Mouse (Mus musculus) left cerebral cortex, postnatal 4 days (tissue): Measurements from ENCODE around the gene Cerkl. TPM values are rescaled to one million over a fixed set of nuclear protein-coding genes. Genes with fewer than 3 reads are reported as not detected.

Experiments used
- DNase-seq: peaks from one replicate; pipeline ENCODE4 v3.0.0-alpha.2; 2022
- intact Hi-C: fragments of 180-260 bp; cut with DNase I; formaldehyde crosslinking; loops from one replicate; pipeline ENCODE4 v1.15.1; 2025
- total RNA-seq, 2 experiments: library from RNA; stranded (reverse); gene quantifications; 2 replicates each; pipeline ENCODE4 v1.2.3; 2021

Cerkl gene
- total RNA-seq, 2 experiments from 2014 or later: 1.4 to 1.9 TPM

DNA sequence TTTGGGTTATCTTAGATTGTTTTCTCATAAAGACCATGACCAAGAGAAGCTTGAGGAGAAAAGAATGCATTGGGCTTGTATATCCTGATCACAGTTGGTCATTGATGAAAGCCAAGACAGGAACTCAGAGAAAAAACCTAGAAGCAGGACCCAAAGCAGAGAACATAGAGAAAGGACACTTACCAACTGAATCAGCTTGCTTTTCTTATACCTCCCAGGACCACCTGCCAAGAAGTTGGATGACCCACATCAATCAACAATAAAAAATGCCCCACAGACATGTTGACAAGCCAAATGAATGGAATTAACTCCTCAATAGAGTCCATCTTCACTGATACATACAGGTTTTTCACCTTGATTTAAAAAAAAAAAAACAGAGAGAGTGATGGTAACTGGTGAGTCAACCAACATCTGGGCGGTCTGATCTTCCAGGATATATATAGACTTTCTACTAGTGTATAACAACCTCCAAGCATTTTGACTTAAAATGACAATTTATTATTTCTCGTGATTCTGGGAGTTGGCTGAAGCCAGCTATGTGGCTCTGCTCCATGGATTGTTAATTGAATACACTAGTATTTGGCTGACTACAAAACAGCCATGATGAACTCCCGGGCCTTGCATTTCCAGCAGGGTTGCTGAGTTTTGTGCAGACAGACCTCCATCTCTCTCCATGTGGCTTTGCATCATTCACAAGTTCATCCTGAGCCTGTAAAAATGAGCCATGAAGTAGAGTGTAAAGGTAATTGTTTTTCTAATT, 12.5 kb downstream of the Cerkl start:
- intact Hi-C loops: no loop called here

DNA sequence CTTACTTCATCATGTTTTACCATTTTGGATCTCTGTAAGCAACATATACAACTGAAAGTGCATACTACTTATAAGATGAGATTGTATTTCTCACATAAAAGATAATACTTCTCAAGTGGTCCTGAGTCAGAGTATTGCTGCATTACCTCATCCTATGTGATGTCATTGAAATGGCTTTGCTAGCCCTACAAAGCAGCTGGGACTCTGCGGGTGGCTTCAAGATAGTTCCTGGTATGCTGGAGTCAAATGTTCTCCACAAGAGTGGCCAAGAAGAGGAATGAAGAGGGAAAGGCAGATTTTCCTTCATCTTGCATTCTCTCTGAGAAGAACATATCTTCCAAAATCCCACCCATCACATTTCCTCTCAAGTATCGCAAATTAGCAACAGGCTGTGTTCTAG, 13.2 kb downstream of the Cerkl start:
- no peak for DNase-seq
- intact Hi-C loops: no loop called here

More for the DNA sequence above, 12.5 kb downstream of the Cerkl start:
- no peak for DNase-seq

- intact Hi-C loops: no loop called here
- DNase-seq: peak; percentile 38
Observed at GRCm38 (mm10) chr2:79442906-79443305, 13.7 kb downstream of the Cerkl start.

DNA sequence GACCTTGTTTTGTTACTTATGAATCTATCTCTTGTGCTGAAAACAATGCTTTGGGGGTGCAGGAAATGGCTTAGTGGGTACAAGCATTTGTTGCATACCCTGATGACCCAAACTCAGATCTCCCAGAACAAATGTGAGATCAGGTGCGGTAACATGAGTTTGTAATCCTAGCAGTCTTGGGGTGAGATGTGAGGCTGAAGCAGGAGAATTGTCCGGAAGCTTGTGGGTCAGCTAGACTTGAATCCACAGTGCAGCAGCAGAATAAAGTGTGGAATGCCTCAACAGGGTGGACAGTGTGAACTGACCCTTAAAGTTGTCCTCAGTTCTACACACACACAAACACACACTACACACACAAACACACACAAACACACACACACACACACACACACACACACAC, 14.4 kb downstream of the Cerkl start:
- intact Hi-C loops: no loop called here
- no peak for DNase-seq

GRCm38 (mm10) chr2:79430061-79430460, 26.5 kb downstream of the Cerkl start:
- DNase-seq: no peak
- intact Hi-C loops: no loop called here

DNA sequence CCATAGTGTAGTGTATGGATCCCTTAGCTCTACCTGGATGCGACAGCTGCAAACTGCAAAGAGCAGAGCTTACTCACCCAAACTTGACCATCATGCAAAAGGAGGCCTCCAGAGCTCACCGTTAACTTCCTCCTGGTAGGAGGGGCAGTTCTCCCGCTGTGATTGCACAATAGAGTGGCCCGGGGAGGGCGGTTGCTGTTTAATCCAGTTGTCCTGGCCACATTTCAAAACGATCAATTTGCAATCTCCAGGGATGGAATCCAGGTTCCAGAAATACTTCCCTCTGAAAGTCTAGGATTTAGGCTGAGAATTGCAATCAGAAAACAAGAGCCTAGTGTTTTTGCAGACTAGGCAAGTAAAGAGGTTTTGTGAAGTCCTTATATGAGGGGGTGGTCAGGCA, 26.9 kb downstream of the Cerkl start:
- no peak for DNase-seq
- intact Hi-C loops: no loop called here

GRCm38 (mm10) chr2:79429108-79429507, 27.5 kb downstream of the Cerkl start:
- intact Hi-C loops: no loop called here
- DNase-seq: no peak

- peak; percentile 36 for DNase-seq
- intact Hi-C loops: no loop called here
Observed at GRCm38 (mm10) chr2:79428569-79429104, 27.9 kb downstream of the Cerkl start.

DNA sequence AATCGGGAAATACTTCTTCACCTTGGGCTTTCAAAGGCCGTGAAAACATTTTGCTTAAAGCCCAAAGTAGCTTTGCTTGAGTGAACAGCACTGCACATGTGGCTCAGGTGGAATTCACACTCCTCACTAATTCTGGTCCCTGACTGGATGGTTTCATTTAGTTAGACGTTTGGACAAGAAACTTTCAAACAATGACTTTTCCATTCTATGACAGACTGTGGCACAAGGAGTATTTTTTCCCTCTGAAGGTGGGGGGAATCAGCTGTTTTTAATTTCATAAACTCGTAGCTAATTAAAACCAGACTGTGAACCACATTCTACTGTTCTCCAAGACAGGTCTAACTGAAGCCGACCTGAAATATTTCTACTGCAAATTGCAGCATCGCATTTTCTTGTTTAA, 28.6 kb downstream of the Cerkl start:
- intact Hi-C loops: no loop called here
- DNase-seq: no peak

DNA sequence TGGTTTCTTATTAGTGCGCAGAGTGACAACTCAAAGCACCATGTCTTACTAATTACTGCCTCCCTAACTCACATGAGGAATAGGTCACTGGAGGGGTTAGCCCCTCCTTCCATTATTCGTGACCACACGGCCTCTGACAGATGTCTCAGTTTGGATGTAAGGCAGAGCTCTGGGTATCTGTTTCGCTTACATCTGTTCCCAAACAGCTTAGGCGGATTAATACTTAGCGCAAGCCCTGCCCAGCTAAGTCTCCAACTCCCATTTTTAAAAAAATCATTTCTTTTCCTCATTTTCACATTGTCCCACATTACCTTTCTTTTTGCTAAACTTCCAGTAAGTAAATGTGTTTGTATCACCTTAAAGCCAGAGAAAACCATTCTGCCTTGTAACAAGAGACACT, 34.9 kb downstream of the Cerkl start:
- intact Hi-C loops: no loop called here
- no peak for DNase-seq

DNA sequence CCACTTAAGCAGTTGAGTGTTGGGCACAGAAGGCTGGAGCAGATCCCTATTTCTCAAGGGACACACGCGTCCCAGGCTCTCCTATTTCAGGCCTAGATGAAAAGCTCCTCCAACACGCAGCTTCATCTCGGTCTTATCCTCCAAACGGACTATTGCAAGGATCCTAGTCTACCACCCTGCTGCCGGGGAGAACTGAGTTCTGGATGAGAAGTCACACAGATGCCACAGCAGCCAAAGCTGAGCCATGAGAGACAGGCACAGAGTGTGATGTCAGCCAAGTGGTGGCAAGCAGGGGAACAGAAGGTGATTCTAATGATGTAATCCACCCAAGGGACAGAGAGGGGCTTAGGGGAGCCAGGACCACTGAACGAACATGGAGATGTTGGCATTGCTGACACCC, 42.1 kb downstream of the Cerkl start:
- DNase-seq: peak; percentile 78
- intact Hi-C loops: no loop called here

DNA sequence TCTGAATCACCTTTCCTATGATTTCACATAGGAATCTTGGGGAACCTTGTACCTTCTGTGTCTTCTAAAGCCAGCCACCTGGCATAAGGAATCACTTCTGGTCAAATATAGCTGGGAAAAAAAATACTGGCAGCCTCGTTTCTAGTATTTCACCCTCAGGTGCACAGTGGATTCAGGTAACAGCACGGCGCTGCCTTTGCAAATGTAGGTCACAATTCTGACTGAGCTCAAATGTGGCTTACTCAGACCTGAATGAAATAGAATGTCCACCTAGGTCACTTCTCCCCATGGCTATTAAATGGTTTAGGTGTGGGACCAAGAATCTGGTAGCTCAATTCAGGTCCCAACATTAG, 45.7 kb downstream of the Cerkl start:
- no peak for DNase-seq
- intact Hi-C loops: no loop called here

DNA sequence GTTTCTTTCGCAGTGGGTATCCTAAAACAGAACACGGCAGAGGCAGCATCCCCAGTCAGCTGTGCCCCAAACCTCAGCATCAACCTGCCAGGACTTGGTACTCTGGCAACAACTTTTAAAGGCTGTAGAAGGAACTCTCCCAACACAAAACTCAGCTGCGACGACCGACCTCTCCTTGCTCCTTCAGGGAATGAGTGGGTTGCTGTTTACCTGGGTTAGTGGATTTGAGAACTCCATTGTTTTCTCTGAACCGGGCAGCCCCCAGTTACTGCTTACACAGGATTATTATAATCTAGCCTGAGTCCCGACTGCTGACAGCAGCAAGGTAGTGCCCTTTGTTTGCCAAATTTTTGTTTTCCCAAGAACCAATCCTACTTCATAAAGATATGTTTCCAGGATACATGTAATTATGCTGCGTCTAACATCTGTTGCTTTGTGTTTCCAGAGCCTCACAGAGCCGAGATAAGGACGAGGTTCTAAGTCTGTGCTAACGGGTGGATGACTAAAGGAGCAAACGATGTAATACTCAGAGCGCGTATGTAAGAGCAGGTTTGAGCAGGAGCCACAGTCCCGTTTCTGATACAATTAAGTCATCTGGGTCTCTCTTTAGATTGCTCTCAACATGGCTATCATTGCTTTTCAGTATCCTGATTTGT, 46.2 kb downstream of the Cerkl start:
- no peak for DNase-seq
- intact Hi-C loops: no loop called here

DNA sequence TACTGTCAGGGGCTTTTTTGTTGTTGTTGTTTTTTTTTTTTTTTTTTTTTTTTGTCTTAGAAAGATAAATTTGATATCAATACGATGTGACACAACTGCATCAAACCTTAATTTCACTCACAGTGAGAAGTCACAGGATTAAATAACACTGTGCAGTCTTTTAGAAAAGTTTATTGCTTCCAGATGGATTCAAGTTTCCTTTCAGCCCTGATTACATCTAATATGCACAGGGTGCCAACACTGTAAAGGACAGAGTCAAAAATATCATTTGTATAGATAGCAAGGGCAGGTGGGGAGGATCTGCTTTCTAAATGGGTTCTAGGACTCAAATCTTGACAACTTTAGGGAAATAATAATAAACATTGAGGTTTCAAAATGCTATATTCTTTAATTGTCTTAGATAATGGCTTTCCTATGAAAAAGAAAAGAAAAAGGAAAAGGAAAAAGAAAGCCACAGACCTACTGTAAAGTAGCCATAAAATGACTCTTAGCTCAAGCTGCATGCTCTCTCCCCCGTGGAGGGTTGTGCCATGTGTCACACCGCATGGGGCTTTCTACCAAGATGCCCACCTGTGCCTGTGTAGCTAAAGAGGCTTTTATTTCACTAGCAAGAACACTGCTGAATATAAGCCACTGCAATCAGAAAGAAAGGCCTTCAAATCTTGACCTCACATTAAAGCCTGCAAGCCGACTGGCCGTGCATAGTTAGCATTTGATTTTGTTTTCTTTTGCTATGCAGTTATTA, 50.8 kb downstream of the Cerkl start:
- peak; percentile 87 for DNase-seq
- intact Hi-C loops: no loop called here

- DNase-seq: no peak
- intact Hi-C loops: no loop called here
Observed at GRCm38 (mm10) chr2:79400045-79400444, 56.5 kb downstream of the Cerkl start.

GRCm38 (mm10) chr2:79399234-79400000, 57.2 kb downstream of the Cerkl start:
- peak; percentile 56 for DNase-seq
- intact Hi-C loops: no loop called here

GRCm38 (mm10) chr2:79398831-79399230, 57.8 kb downstream of the Cerkl start:
- no peak for DNase-seq

DNA sequence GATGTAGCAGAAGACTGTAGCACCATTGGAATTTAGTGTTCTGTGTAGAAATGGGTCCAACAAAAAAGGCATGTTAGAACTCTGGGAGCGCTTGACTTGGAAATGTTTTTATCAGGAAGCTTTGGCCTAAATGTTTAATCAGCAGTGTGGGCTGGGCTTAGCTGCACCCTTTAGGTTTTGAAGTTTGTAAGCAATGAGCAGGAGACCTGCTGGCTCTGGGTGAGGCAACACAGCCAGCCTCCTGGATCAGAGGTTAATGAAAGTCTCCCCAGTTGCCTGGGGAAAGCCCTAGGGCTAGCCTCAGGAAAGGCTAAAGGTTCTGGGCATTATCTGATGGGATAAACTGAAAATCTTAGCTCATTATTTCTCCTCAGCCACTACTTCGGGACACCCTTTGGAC, 58.2 kb downstream of the Cerkl start:
- intact Hi-C loops: no loop called here
- no peak for DNase-seq

More at GRCm38 (mm10) chr2:79398831-79399230, 57.8 kb downstream of the Cerkl start:
- intact Hi-C loops: no loop called here

GRCm38 (mm10) chr2:79397107-79397506, 59.5 kb downstream of the Cerkl start:
- DNase-seq: no peak
- intact Hi-C loops: no loop called here

- intact Hi-C loops: no loop called here
- no peak for DNase-seq
Observed at GRCm38 (mm10) chr2:79379087-79380041, 77.2 kb downstream of the Cerkl start.
